Mouse (Mus musculus): ENCODE data around the gene Snx25. TPM values are rescaled to one million over a fixed set of nuclear protein-coding genes. Genes with fewer than 3 reads are reported as not detected.
A peak's percentile ranks its signal among the peaks of the same experiment; 100 is the strongest.

The Snx25 gene
- total RNA-seq (2014; rRNA removed) (42.9 and 50.3 TPM in 2 replicates), polyA plus RNA-seq (2015; fragmentation: Nextera tagmentation; extraction: Ambion mirVana) (8.7 and 10.5 TPM in 2 replicates)

- H3K27ac ChIP-seq (ENCODE audit: low read depth, low read length) = peak within 1 kb of the TSS; percentile 78
- H3K4me1 ChIP-seq (ENCODE audit: insufficient read depth, low read length) = no peaks in the 10 kb centered on the region; the same call in 1 of the 2 replicates
- H3K36me3 ChIP-seq (ENCODE audit: insufficient read depth, low read length) = no peaks in the 10 kb centered on the region
- ATAC-seq (ENCODE audit: low FRiP score) = peak; percentile 87
- H3K4me3 ChIP-seq (ENCODE audit: low read depth, low read length) = peak within 1 kb of the TSS; percentile 90
- no peaks in the 10 kb centered on the region for H3K9me3 ChIP-seq (ENCODE audit: low read length)
- no peak for TF ChIP-seq CTCF (IDR thresholded peaks at IDR 0.05)
- H3K9ac ChIP-seq (replicated peaks; ENCODE audit: low read length, poor library complexity, severe bottlenecking) = peak within 1 kb of the TSS; percentile 95
- peak; percentile 87 for DNase-seq (ENCODE audit: low spot score)
- WGBS = 4% methylated on average over 38 of the region's 103 CpGs
- H3K4me2 ChIP-seq (ENCODE audit: low read depth, low read length, poor library complexity, severe bottlenecking) = peak within 1 kb of the TSS; percentile 91
- no peaks in the 10 kb centered on the region; the same call in 1 of the 2 replicates for H3K27me3 ChIP-seq (ENCODE audit: insufficient read depth, low read length)
These were observed at the start of gene Snx25 for GRCm38 (mm10) chr8:46152064-46153031. Snx25 (minus strand) TSS chr8:46152159.

DNA sequence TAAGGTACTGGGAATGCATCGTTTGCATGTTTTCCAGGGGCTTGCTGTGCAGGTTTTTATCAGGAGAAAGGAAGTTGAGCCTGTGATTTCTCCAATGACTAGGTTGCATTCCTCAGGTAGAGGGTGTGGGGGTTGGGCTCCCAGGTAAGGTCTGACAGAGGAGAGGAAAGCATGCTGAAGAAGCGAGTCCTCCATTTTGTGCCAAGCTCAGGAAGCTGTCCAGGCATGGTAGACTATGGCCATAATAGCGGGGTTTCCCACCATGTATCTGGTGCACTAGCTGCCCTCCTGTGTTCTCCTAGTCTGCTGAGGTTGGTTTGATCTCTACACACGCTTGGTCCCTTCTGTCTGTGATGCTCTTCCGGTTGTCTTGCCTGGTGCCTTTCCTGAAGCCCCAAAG, 45.7 kb upstream of the Snx25 start:
- Histone ChIP-seq H3K27me3 (ENCODE audit: insufficient read depth, low read length) (no peaks in the 10 kb centered on the region), H3K4me1 (ENCODE audit: insufficient read depth, low read length) (no peaks in the 10 kb centered on the region), H3K9me3 (ENCODE audit: low read length) (no peaks in the 10 kb centered on the region), H3K27ac (ENCODE audit: low read depth, low read length) (no peak overlapping the region), H3K4me2 (ENCODE audit: low read depth, low read length, poor library complexity, severe bottlenecking) (no peak overlapping the region), H3K4me3 (ENCODE audit: low read depth, low read length) (no peak overlapping the region), H3K9ac (replicated peaks; ENCODE audit: low read length, poor library complexity, severe bottlenecking) (no peak overlapping the region), H3K36me3 (ENCODE audit: insufficient read depth, low read length) (peaks cover 13% of the 10 kb centered on the region)
- 88% methylated on average over 5 of the region's 5 CpGs for WGBS
- DNase-seq (ENCODE audit: low spot score) (no peak), ATAC-seq (ENCODE audit: low FRiP score) (no peak)
- TF ChIP-seq CTCF (IDR thresholded peaks at IDR 0.05) = no peak

GRCm38 (mm10) chr8:46196877-46197276, 44.9 kb upstream of the Snx25 start:
- no peaks in the 10 kb centered on the region for H3K27me3 ChIP-seq (ENCODE audit: insufficient read depth, low read length)
- no peak for TF ChIP-seq CTCF (IDR thresholded peaks at IDR 0.05)
- WGBS = 88% methylated on average over 3 of the region's 3 CpGs
- H3K4me3 ChIP-seq (ENCODE audit: low read depth, low read length) = no peak overlapping the region
- no peaks in the 10 kb centered on the region for H3K4me1 ChIP-seq (ENCODE audit: insufficient read depth, low read length)
- H3K36me3 ChIP-seq (ENCODE audit: insufficient read depth, low read length) = peaks cover 9% of the 10 kb centered on the region
- no peak for ATAC-seq (ENCODE audit: low FRiP score)
- no peaks in the 10 kb centered on the region for H3K9me3 ChIP-seq (ENCODE audit: low read length)
- H3K4me2 ChIP-seq (ENCODE audit: low read depth, low read length, poor library complexity, severe bottlenecking) = no peak overlapping the region
- no peak overlapping the region for H3K27ac ChIP-seq (ENCODE audit: low read depth, low read length)
- no peak for DNase-seq (ENCODE audit: low spot score)
- H3K9ac ChIP-seq (replicated peaks; ENCODE audit: low read length, poor library complexity, severe bottlenecking) = no peak overlapping the region

GRCm38 (mm10) chr8:46193100-46193499, 41.1 kb upstream of the Snx25 start:
- TF ChIP-seq CTCF (IDR thresholded peaks at IDR 0.05) = no peak
- Histone ChIP-seq H3K27me3 (ENCODE audit: insufficient read depth, low read length) (no peaks in the 10 kb centered on the region), H3K4me2 (ENCODE audit: low read depth, low read length, poor library complexity, severe bottlenecking) (no peak overlapping the region), H3K9me3 (ENCODE audit: low read length) (no peaks in the 10 kb centered on the region), H3K9ac (replicated peaks; ENCODE audit: low read length, poor library complexity, severe bottlenecking) (no peak overlapping the region), H3K4me3 (ENCODE audit: low read depth, low read length) (no peak overlapping the region), H3K27ac (ENCODE audit: low read depth, low read length) (no peak overlapping the region), H3K36me3 (ENCODE audit: insufficient read depth, low read length) (peaks cover 8% of the 10 kb centered on the region; the same call in 1 of the 2 replicates), H3K4me1 (ENCODE audit: insufficient read depth, low read length) (no peaks in the 10 kb centered on the region)
- DNase-seq (ENCODE audit: low spot score) (no peak), ATAC-seq (ENCODE audit: low FRiP score) (no peak)
- 91% methylated on average over 8 of the region's 8 CpGs for WGBS

GRCm38 (mm10) chr8:46185361-46185760, 33.4 kb upstream of the Snx25 start:
- ATAC-seq (ENCODE audit: low FRiP score) (no peak), DNase-seq (ENCODE audit: low spot score) (peak; percentile 75)
- no peaks in the 10 kb centered on the region for H3K27me3 ChIP-seq (ENCODE audit: insufficient read depth, low read length)
- no peak overlapping the region for H3K4me2 ChIP-seq (ENCODE audit: low read depth, low read length, poor library complexity, severe bottlenecking)
- no peaks in the 10 kb centered on the region for H3K9me3 ChIP-seq (ENCODE audit: low read length)
- H3K4me3 ChIP-seq (ENCODE audit: low read depth, low read length) = no peak overlapping the region
- peaks cover 7% of the 10 kb centered on the region; the same call in 1 of the 2 replicates for H3K36me3 ChIP-seq (ENCODE audit: insufficient read depth, low read length)
- no peaks in the 10 kb centered on the region for H3K4me1 ChIP-seq (ENCODE audit: insufficient read depth, low read length)
- TF ChIP-seq CTCF (IDR thresholded peaks at IDR 0.05) = peak; percentile 84
- no peak overlapping the region for H3K9ac ChIP-seq (replicated peaks; ENCODE audit: low read length, poor library complexity, severe bottlenecking)
- no peak overlapping the region for H3K27ac ChIP-seq (ENCODE audit: low read depth, low read length)
- 0% methylated on average over 2 of the region's 2 CpGs for WGBS

GRCm38 (mm10) chr8:46180136-46180535, 28.2 kb upstream of the Snx25 start:
- Histone ChIP-seq H3K27ac (ENCODE audit: low read depth, low read length) (no peak overlapping the region), H3K4me3 (ENCODE audit: low read depth, low read length) (no peak overlapping the region), H3K4me1 (ENCODE audit: insufficient read depth, low read length) (no peaks in the 10 kb centered on the region), H3K9ac (replicated peaks; ENCODE audit: low read length, poor library complexity, severe bottlenecking) (no peak overlapping the region), H3K36me3 (ENCODE audit: insufficient read depth, low read length) (peaks cover 11% of the 10 kb centered on the region; the same call in 1 of the 2 replicates), H3K4me2 (ENCODE audit: low read depth, low read length, poor library complexity, severe bottlenecking) (no peak overlapping the region), H3K9me3 (ENCODE audit: low read length) (no peaks in the 10 kb centered on the region), H3K27me3 (ENCODE audit: insufficient read depth, low read length) (no peaks in the 10 kb centered on the region)
- ATAC-seq (ENCODE audit: low FRiP score) = no peak
- TF ChIP-seq CTCF (IDR thresholded peaks at IDR 0.05) = no peak
- 94% methylated on average over 7 of the region's 7 CpGs for WGBS
- DNase-seq (ENCODE audit: low spot score) = no peak
